Mouse (Mus musculus) liver, embryonic 12.5 days (tissue): ENCODE data around the gene Bcl11a. TPM values are rescaled to one million over a fixed set of nuclear protein-coding genes. Genes with fewer than 3 reads are reported as not detected.

ENCODE experiments used
- ATAC-seq: fragments of 200-750 bp; cut with Nextera tagmentation; 2 replicates; pipeline ENCODE4 v1.8.0; 2017; ENCODE audit warnings: moderate number of reproducible peaks, mild to moderate bottlenecking, moderate library complexity
- H3K27ac ChIP-seq: fragments of 300-500 bp; sonication (generic); 2 replicates; pipeline ENCODE4 v1.5.1; 2016; ENCODE audit warnings: mild to moderate bottlenecking
- H3K27me3 ChIP-seq: fragments of 300-500 bp; sonication (generic); replicated peaks from 2 replicates; pipeline ENCODE4 v1.6.1; 2016; ENCODE audit warnings: mild to moderate bottlenecking, moderate library complexity
- H3K36me3 ChIP-seq: fragments of 300-500 bp; sonication (generic); 2 replicates; pipeline ENCODE4 v1.6.1; 2016; ENCODE audit warnings: mild to moderate bottlenecking, moderate library complexity
- H3K4me1 ChIP-seq: fragments of 300-500 bp; sonication (generic); 2 replicates; pipeline ENCODE4 v1.6.1; 2016
- H3K4me2 ChIP-seq: fragments of 300-500 bp; sonication (generic); 2 replicates; pipeline ENCODE4 v1.6.1; 2016; ENCODE audit warnings: mild to moderate bottlenecking, moderate library complexity
- H3K4me3 ChIP-seq: fragments of 300-500 bp; sonication (generic); 2 replicates; pipeline ENCODE4 v1.5.1; 2016; ENCODE audit warnings: mild to moderate bottlenecking, moderate library complexity
- H3K9ac ChIP-seq: fragments of 300-500 bp; sonication (generic); 2 replicates; pipeline ENCODE4 v1.6.1; 2016; ENCODE audit warnings: mild to moderate bottlenecking, moderate library complexity
- H3K9me3 ChIP-seq: fragments of 300-500 bp; sonication (generic); replicated peaks from 2 replicates; pipeline ENCODE4 v1.6.1; 2016; ENCODE audit warnings: mild to moderate bottlenecking, moderate library complexity
- WGBS: fragments of 180-500 bp; shearing (Covaris S2); methylation state at CpG from one replicate; pipeline ENCODE4 v1.1.7; 2016; ENCODE audit not compliant: insufficient replicate concordance; 5-methylcytosine and 5-hydroxymethylcytosine counted together
- polyA plus RNA-seq: library from polyadenylated mRNA; unstranded; fragments of >200 nt; fragmentation: Nextera tagmentation; extraction: Ambion mirVana; gene quantifications from 2 replicates; pipeline ENCODE4 v1.2.1, GENCODE M21; 2016

Bcl11a gene
- polyA plus RNA-seq: 53.4 and 53.5 TPM in 2 replicates

DNA sequence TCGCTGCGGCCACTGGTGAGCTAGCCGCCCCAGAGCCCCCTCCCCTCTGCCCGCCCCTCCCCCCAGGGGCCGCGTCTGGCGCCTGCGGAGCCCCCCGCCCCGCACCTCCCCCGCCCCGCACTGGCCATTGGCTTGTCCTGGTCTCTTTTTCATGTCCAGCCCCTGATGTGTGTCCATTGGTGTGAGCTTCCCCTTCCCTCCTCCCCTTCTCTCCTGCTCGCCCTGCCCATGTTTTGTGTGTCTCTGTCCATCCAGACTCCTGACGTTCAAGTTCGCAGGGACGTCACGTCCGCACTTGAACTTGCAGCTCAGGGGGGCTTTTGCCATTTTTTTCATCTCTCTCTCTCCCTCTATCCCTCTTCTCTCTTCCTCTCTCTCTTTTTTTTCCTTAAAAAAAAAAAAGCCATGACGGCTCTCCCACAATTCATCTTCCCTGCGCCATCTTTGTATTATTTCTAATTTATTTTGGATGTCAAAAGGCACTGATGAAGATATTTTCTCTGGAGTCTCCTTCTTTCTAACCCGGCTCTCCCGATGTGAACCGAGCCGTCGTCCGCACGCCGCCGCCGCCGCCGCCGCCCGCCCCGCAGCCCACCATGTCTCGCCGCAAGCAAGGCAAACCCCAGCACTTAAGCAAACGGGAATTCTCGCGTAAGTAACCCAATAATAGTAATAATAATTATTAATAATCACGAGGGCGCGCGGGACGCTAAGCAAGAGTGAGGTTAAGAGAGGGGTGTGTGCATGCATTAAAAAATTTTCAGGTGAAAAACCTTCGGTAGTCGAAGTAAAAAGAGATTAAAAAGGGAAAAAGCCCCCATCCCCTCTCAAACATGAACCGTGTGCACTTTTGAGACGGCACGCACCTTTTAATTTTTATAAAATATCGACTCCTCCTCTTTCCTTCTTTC, at the start of gene Bcl11a:
Gene Bcl11a (plus strand): TSS at position 262 of the 911 bp plus-strand sequence.
- Histone ChIP-seq H3K4me1 (peaks cover 49% of the 10 kb centered on the region), H3K36me3 (no peaks in the 10 kb centered on the region), H3K27ac (peak within 1 kb of the TSS; percentile 90), H3K27me3 (peaks cover 20% of the 10 kb centered on the region), H3K4me2 (peak within 1 kb of the TSS; percentile 97), H3K4me3 (peak within 1 kb of the TSS; percentile 76), H3K9ac (peak within 1 kb of the TSS; percentile 87), H3K9me3 (no peaks in the 10 kb centered on the region)
- peak; percentile 27 for ATAC-seq
- under 1% methylated on average over 39 of the region's 51 CpGs for WGBS

DNA sequence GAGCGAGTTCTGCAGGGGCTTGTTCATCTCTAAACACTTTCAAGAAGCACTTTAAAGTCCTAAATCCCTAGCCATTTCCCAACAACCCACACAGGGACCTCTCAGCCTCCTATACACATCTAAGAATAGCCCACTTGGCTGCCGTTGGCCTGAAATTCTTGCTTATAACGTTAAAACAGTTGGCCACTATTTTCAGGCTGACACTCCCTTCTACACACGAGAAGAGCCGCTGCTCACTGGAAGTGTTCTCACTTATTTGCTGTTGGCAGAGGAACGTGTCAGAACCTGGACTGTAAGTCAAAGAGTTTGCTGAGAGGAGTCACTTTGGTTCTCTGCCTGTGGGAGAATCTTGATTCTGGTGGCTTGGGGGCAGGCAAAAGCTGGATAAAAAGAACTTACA, 33.8 kb upstream of the Bcl11a start:
- Histone ChIP-seq H3K4me2 (no peak overlapping the region), H3K36me3 (no peaks in the 10 kb centered on the region), H3K9me3 (no peaks in the 10 kb centered on the region), H3K27ac (no peak overlapping the region), H3K27me3 (peaks cover 9% of the 10 kb centered on the region; the same call in 1 of the 2 replicates), H3K4me1 (no peaks in the 10 kb centered on the region), H3K9ac (no peak overlapping the region), H3K4me3 (no peak overlapping the region)
- no peak for ATAC-seq
- 62% methylated on average over 6 of the region's 6 CpGs for WGBS

DNA sequence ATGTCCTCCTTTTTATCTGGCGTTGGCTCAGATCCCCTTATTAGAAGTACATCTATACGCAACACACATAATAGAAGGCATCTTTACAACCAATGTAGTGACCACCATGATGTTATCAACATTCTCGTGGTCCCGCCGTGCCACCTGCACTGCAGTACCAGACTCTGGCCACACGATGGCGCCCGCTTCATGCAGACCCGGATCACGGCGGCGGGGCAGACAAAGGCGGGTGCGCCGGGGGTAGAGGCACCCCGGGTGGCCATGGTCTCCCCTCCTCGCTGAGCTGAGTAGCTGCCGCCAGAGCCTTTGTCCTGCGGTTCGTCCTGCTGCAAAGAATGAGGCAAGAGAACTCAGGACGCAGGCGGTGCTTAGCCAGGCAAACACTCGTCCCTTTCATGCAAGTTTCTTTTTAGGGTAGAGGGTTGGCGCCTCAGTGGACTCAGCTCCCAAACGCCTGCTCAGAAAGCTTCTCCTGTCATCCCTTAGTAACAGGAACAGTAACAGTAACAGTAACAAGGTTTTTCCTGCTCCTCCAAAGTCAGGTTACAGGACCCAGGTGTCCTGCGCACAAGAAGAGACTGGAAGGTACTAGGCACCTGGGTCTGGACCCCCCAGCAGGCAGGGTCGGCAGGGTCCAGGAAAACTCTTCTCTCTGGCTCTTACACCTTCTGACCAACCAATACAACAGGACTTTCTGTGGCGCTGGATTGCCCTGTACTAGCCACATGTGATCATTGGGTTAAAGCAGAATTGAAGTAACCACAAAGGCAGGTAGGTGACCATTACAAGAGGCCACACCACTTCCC, 28.4 kb upstream of the Bcl11a start:
- peaks cover 8% of the 10 kb centered on the region; the same call in 1 of the 2 replicates for H3K4me1 ChIP-seq
- ATAC-seq: peak; percentile 47; the same call in 1 of the 2 replicates
- H3K4me3 ChIP-seq: peak overlapping the region; percentile 53
- H3K9ac ChIP-seq: peak overlapping the region; percentile 55
- 4% methylated on average over 28 of the region's 28 CpGs for WGBS
- peaks cover 27% of the 10 kb centered on the region; the same call in 1 of the 2 replicates for H3K27me3 ChIP-seq
- no peaks in the 10 kb centered on the region for H3K36me3 ChIP-seq
- H3K9me3 ChIP-seq: no peaks in the 10 kb centered on the region
- H3K27ac ChIP-seq: no peak overlapping the region
- peak overlapping the region; percentile 69 for H3K4me2 ChIP-seq

DNA sequence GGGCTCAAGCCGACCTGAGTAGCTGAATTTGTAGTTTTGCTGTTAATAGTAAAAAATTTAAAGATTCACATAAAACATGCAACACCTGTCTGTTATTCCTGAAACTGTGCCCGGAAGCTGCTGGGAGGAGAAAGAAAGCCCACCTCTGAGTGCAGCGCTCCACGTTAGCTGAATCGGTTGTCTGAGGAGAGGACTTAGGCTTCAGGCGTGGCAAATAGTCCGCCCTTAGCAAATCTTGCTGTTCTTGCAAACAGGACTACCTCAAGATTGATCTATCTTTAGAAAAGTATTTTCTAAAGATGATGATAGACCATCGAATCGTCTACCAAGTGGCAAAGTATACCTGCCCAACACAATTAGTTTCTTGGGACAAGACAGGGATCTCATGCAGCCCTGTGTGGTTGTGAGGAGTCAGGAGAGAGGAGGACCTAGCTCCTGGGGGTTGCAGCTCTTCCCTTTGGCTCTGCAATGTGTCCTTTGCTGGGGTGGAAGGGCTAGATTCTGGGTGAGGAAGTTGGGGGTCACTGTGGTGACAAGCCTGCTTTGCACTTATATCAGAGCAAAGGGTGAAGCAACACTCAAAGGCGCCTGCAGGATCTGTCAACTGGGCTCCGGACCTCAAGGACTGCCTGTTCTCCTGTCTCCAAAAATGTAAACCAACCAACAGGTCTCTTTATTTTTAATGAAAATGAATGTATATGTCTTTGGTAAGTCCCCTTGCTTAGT, 27.7 kb upstream of the Bcl11a start:
- no peaks in the 10 kb centered on the region for H3K36me3 ChIP-seq
- no peak overlapping the region for H3K9ac ChIP-seq
- H3K27ac ChIP-seq: no peak overlapping the region
- 62% methylated on average over 11 of the region's 11 CpGs for WGBS
- ATAC-seq: no peak
- peaks cover 27% of the 10 kb centered on the region; the same call in 1 of the 2 replicates for H3K27me3 ChIP-seq
- no peaks in the 10 kb centered on the region for H3K9me3 ChIP-seq
- H3K4me1 ChIP-seq: peaks cover 8% of the 10 kb centered on the region; the same call in 1 of the 2 replicates
- H3K4me2 ChIP-seq: peak overlapping the region; percentile 69
- no peak overlapping the region for H3K4me3 ChIP-seq

DNA sequence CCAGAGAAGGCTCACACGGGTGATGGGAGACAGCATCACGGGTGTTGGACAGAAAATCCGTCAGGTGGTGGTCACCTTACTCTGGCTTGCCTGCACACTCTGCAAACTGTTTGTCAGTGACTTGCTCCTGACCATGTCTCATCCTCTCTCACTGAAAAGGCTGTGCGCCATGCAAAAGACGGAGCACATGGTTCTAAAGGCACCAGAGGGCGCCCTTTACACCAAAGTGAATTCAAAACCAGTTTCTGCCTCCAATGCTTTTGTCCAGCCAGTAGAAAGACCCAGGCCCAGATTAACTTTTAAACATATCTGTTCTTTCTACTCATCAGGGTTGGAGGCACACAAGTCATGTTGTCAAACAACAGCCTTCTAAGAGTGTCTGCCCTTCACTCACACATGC, 25.0 kb upstream of the Bcl11a start:
- H3K4me1 ChIP-seq: peaks cover 8% of the 10 kb centered on the region; the same call in 1 of the 2 replicates
- WGBS: 58% methylated on average over 6 of the region's 6 CpGs

DNA sequence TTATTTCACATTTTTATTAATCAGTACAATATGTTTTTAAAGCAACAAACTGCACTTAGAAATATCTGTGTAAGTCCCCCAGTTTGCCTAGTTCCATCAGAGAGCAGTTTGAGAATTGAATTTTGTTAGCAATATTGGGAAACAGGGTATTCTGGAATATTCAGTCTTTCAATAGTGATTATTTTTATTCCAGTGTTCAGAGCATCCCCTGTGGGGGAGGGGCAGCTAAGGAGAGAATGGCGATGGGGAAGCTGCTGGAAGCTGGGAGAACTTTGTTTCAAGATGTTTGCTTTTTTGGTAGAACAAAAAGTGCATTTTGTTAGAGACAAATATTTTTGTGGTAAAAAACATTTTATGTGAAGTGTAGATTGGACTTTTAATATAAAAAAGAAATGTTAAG, 18.7 kb upstream of the Bcl11a start:
- Histone ChIP-seq H3K9ac (no peak overlapping the region), H3K4me3 (no peak overlapping the region), H3K36me3 (no peaks in the 10 kb centered on the region), H3K4me2 (no peak overlapping the region), H3K27ac (no peak overlapping the region), H3K9me3 (no peaks in the 10 kb centered on the region), H3K4me1 (0 out of 2 replicates have a peak, but pooled peaks cover 5% of the 10 kb centered on the region), H3K27me3 (peaks cover 66% of the 10 kb centered on the region)
- 13% methylated on average over 1 of the region's 1 CpGs for WGBS
- no peak for ATAC-seq

More for the DNA sequence above, 25.0 kb upstream of the Bcl11a start:
- Histone ChIP-seq H3K9ac (no peak overlapping the region), H3K4me3 (no peak overlapping the region), H3K9me3 (no peaks in the 10 kb centered on the region), H3K27me3 (peaks cover 32% of the 10 kb centered on the region), H3K27ac (no peak overlapping the region), H3K4me2 (no peak overlapping the region), H3K36me3 (no peaks in the 10 kb centered on the region)
- ATAC-seq: no peak

DNA sequence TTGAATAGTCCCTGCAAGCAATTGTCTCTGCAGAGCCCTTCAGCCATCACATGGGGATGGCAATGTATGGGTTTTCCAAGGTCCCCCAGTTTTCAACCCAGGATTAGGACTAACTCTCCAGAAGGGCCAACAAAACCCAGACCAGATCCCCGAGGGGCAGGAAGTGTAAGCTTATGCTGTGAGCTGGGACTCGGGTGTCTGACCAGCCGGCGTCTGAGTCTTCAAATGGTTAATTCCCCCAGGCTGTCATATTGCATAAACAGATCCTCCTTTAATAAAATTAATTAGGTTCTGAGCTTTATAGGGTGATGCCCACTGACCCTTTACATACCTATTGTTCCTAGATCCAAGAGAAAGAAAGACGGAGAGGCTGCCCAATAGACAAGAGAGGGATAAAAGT, 17.4 kb upstream of the Bcl11a start:
- Histone ChIP-seq H3K4me3 (no peak overlapping the region), H3K9ac (no peak overlapping the region), H3K4me2 (peak overlapping the region; percentile 34), H3K27me3 (peaks cover 72% of the 10 kb centered on the region), H3K9me3 (no peaks in the 10 kb centered on the region), H3K27ac (no peak overlapping the region), H3K36me3 (no peaks in the 10 kb centered on the region), H3K4me1 (0 out of 2 replicates have a peak, but pooled peaks cover 5% of the 10 kb centered on the region)
- no peak for ATAC-seq
- 13% methylated on average over 5 of the region's 5 CpGs for WGBS

DNA sequence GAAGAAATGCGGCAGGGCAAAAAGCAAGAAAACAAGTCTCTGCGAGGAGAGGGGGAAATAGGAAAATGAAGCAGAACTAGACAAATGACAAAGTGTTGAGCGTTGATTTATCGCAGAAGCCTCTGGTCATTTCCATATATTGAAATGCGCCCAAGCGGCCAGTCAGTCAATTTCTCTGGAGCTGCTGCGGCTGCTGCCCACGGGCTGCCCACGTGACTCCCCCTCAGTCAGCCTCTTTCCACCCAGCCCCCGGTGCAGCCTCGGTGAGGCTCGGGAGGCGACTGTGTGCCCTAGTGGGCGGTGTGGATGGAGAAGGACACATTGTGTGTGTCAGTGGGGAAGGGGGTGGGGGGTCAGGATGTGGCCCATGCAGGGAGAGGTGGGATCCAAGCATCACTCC, 16.0 kb upstream of the Bcl11a start:
- peak overlapping the region; percentile 37 for H3K4me2 ChIP-seq
- H3K27me3 ChIP-seq: peaks cover 81% of the 10 kb centered on the region
- ATAC-seq: no peak
- 0 out of 2 replicates have a peak, but pooled peaks cover 5% of the 10 kb centered on the region for H3K4me1 ChIP-seq
- WGBS: 4% methylated on average over 14 of the region's 14 CpGs
- no peaks in the 10 kb centered on the region for H3K9me3 ChIP-seq
- H3K36me3 ChIP-seq: no peaks in the 10 kb centered on the region
- no peak overlapping the region for H3K9ac ChIP-seq
- no peak overlapping the region for H3K4me3 ChIP-seq
- no peak overlapping the region for H3K27ac ChIP-seq

DNA sequence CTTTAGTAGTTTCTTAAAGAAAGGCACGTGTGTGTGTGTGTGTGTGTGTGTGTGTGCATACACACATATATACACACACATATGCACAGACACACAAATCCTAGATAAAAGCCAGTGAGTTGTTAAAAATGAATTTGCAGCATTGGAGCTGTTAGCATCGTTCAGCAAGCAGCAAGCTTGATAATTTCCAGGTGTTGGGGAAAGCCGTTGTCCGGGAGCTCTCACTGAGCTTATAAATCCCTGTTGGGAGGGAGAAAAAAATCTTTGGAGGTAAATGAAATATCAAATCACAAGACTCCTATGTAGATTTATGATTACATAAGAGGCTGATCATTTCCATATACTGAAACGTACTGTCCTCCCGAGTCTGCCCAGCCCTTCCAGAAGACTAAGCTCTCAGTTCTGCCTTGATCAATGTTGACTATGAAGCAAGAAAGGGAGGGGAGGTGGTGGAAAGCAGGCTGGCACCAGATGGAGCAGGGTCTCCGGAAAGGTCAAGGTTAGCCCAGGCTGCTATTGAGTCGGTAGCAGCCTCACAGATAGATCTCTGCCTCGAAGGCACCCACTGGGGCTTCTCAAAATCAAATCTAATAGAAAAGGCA, 15.3 kb upstream of the Bcl11a start:
- Histone ChIP-seq H3K27me3 (peaks cover 77% of the 10 kb centered on the region), H3K27ac (no peak overlapping the region), H3K9ac (no peak overlapping the region), H3K4me2 (no peak overlapping the region), H3K4me3 (no peak overlapping the region), H3K9me3 (no peaks in the 10 kb centered on the region), H3K36me3 (no peaks in the 10 kb centered on the region), H3K4me1 (0 out of 2 replicates have a peak, but pooled peaks cover 5% of the 10 kb centered on the region)
- 41% methylated on average over 9 of the region's 9 CpGs for WGBS
- no peak for ATAC-seq

DNA sequence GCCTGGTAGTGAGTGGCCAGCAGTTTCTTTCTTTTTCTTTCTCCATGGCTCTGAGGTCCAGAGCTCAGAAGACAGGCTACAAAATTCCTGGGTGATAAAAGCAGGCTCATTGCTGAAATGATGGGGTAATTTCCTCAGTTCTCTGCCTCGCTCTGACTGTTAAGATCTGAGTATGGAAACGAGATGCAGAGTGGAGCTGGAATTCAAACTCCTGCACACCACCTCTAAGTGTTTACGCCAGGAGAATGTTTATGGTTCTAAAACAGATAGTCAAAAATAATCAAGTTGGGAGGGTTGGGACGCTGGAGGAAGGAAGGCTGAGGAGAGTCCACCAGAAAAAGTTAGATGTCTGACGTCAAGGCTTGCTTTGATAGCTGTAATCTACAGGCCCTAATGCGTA, 13.6 kb upstream of the Bcl11a start:
- no peak overlapping the region for H3K27ac ChIP-seq
- WGBS: 54% methylated on average over 6 of the region's 6 CpGs

DNA sequence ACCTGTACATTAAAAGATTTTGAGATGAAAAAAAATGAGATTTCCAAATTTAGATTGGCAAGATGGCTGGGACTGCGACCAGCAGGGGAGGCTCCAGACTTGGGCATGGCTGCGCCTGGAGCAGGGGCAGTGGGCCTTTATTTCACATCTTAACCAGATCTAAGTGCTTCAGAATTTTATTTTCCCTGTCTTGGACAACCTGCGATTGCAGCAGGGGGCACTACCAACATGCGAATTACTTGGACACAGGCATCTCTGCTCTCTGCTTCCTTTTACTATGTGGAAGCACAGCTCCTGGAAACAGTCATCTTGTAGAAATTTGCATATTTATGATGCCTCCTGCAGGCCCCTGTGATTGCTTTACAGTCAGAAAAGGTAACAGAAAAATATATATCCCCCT, 12.5 kb upstream of the Bcl11a start:
- ATAC-seq: no peak
- Histone ChIP-seq H3K36me3 (no peaks in the 10 kb centered on the region), H3K4me2 (no peak overlapping the region), H3K27ac (no peak overlapping the region), H3K9me3 (no peaks in the 10 kb centered on the region), H3K4me1 (0 out of 2 replicates have a peak, but pooled peaks cover 5% of the 10 kb centered on the region), H3K9ac (no peak overlapping the region), H3K27me3 (peaks cover 73% of the 10 kb centered on the region), H3K4me3 (no peak overlapping the region)
- 48% methylated on average over 4 of the region's 4 CpGs for WGBS

More for the DNA sequence above, 13.6 kb upstream of the Bcl11a start:
- Histone ChIP-seq H3K4me1 (0 out of 2 replicates have a peak, but pooled peaks cover 5% of the 10 kb centered on the region), H3K27me3 (peaks cover 77% of the 10 kb centered on the region), H3K9me3 (no peaks in the 10 kb centered on the region), H3K36me3 (no peaks in the 10 kb centered on the region), H3K9ac (no peak overlapping the region), H3K4me2 (no peak overlapping the region), H3K4me3 (no peak overlapping the region)
- no peak for ATAC-seq
